Mouse (Mus musculus) MEL (cell line): ENCODE measurements around the gene Sepsecs.

Experiments
- CTCF ChIP-seq, 3 experiments: IDR thresholded peaks in 2 of 3; conservative IDR thresholded peaks in 1 of 3; 2 replicates each; pipeline ENCODE4 v1.5.1; 2011 to 2012; ENCODE audit warnings: low read length in 3 of 3, low read depth in 2 of 3, mild to moderate bottlenecking in 2 of 3, improper control_type of control experiment in 1 of 3, inconsistent platforms in 1 of 3, mixed read lengths in 1 of 3, moderate library complexity in 1 of 3; ENCODE audit not compliant: control insufficient read depth in 1 of 3, insufficient read depth in 1 of 3, poor library complexity in 1 of 3, severe bottlenecking in 1 of 3
- GABPA ChIP-seq: IDR thresholded peaks from 2 replicates; pipeline ENCODE4 v1.6.1; 2012; ENCODE audit warnings: low read depth, mild to moderate bottlenecking, inconsistent platforms, low read length, improper control_type of control experiment, moderate library complexity
- MAZ ChIP-seq: IDR thresholded peaks from 2 replicates; pipeline ENCODE4 v1.6.1; 2012; ENCODE audit warnings: low read depth, mild to moderate bottlenecking, inconsistent platforms, low read length, improper control_type of control experiment
- NELFE ChIP-seq: IDR thresholded peaks from 2 replicates; pipeline ENCODE4 v1.6.1; 2011; ENCODE audit warnings: low read depth, low read length, improper control_type of control experiment
- POLR2A ChIP-seq, 2 experiments: IDR thresholded peaks; 2 replicates each; pipeline ENCODE4 v1.6.1; 2011 to 2012; ENCODE audit warnings: low read length in 2 of 2, mild to moderate bottlenecking in 2 of 2, control low read depth in 1 of 2, improper control_type of control experiment in 1 of 2, low read depth in 1 of 2, moderate library complexity in 1 of 2; ENCODE audit not compliant: control insufficient read depth in 1 of 2, insufficient read depth in 1 of 2, poor library complexity in 1 of 2
- TAL1 ChIP-seq: IDR thresholded peaks from 2 replicates; pipeline ENCODE4 v1.6.1; 2012; ENCODE audit warnings: mild to moderate bottlenecking, inconsistent platforms, low read length, moderate library complexity, mixed read lengths
- TCF12 ChIP-seq: IDR thresholded peaks from 2 replicates; pipeline ENCODE4 v1.6.1; 2014; ENCODE audit warnings: low read depth, mild to moderate bottlenecking, inconsistent platforms, low read length, improper control_type of control experiment, moderate library complexity
- USF2 ChIP-seq, 2 experiments: IDR thresholded peaks; 2 replicates each; pipeline ENCODE4 v1.6.1; 2011 to 2012; ENCODE audit warnings: improper control_type of control experiment in 2 of 2, low read length in 2 of 2, borderline replicate concordance in 1 of 2, inconsistent platforms in 1 of 2, low read depth in 1 of 2, mild to moderate bottlenecking in 1 of 2; ENCODE audit not compliant: insufficient read depth in 1 of 2
- ZNF384 ChIP-seq: IDR thresholded peaks from 2 replicates; pipeline ENCODE4 v1.6.1; 2012; ENCODE audit warnings: low read depth, mild to moderate bottlenecking, inconsistent platforms, low read length, improper control_type of control experiment

DNA sequence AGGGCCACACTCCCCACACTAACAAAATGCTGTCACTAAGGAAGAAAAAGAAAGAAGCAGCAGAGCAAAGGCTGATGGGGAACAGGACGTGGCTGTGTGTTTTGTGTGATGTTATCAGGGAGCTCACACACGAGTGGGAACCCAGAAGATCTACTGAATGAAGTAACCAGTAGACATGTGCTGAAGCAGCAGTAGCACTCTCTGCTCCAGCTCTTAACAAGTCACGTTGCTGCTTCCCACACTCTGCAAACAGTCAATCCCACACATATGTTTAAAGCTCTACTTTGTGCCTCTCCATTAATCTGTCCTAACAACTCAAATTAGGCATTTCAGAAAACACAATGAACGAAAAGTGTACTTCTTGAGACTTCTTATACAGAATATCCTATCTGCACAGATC, 11.6 kb downstream of the Sepsecs start:
- TF ChIP-seq USF2 (IDR thresholded peaks at IDR 0.05; ENCODE audit: borderline replicate concordance in 1 of 2, insufficient read depth in 1 of 2, low read depth in 1 of 2, low read length in 2 of 2), result no peak
- TF ChIP-seq TCF12, result no peak
- no peak for TF ChIP-seq CTCF (IDR thresholded peaks at IDR 0.05 in 2 of 3, conservative IDR thresholded peaks at IDR 0.05 in 1 of 3; ENCODE audit: control insufficient read depth in 1 of 3, insufficient read depth in 1 of 3, low read depth in 2 of 3, low read length in 3 of 3, poor library complexity in 1 of 3, severe bottlenecking in 1 of 3)
- no peak for TF ChIP-seq MAZ
- no peak for TF ChIP-seq POLR2A (IDR thresholded peaks at IDR 0.05; ENCODE audit: control insufficient read depth in 1 of 2, insufficient read depth in 1 of 2, low read depth in 1 of 2, low read length in 2 of 2, poor library complexity in 1 of 2)
- no peak for TF ChIP-seq GABPA
- no peak for TF ChIP-seq TAL1
- no peak for TF ChIP-seq NELFE
- no peak for TF ChIP-seq ZNF384
